Mouse (Mus musculus) lung, postnatal 25 days (tissue): ENCODE results near the gene Matn1.

ENCODE experiments used
- DNase-seq: peaks from one replicate; pipeline ENCODE4 v3.0.0; 2022; ENCODE audit warnings: low spot score

The Matn1 gene

GRCm38 (mm10) chr4:130917564-130917963 lies 26.6 kb upstream of the Matn1 start:
- DNase-seq = peak; percentile 35

GRCm38 (mm10) chr4:130918805-130919749 lies 25.1 kb upstream of the Matn1 start:
- DNase-seq = no peak

- no peak for DNase-seq
These were observed 24.3 kb upstream of the Matn1 start for GRCm38 (mm10) chr4:130919750-130920356.

GRCm38 (mm10) chr4:130920951-130921693 lies 23.1 kb upstream of the Matn1 start:
- peak; percentile 58 for DNase-seq

GRCm38 (mm10) chr4:130921986-130922385 lies 22.2 kb upstream of the Matn1 start:
- peak; percentile 63 for DNase-seq

- DNase-seq = no peak
These were observed 17.9 kb upstream of the Matn1 start for GRCm38 (mm10) chr4:130926274-130926673.

- no peak for DNase-seq
These were observed 16.4 kb upstream of the Matn1 start for GRCm38 (mm10) chr4:130927821-130928220.

- no peak for DNase-seq
These were observed 1.5 kb upstream of the Matn1 start for GRCm38 (mm10) chr4:130942644-130943043.

GRCm38 (mm10) chr4:130944779-130945178 lies 594 bp downstream of the Matn1 start:
- no peak for DNase-seq

- DNase-seq = peak; percentile 10
These were observed 3.0 kb downstream of the Matn1 start for GRCm38 (mm10) chr4:130947094-130947647.

- no peak for DNase-seq
These were observed 5.7 kb downstream of the Matn1 start for GRCm38 (mm10) chr4:130949821-130950384.

GRCm38 (mm10) chr4:130952531-130952930 lies 8.3 kb downstream of the Matn1 start:
- no peak for DNase-seq

GRCm38 (mm10) chr4:130957156-130957555 lies 13.0 kb downstream of the Matn1 start:
- no peak for DNase-seq

GRCm38 (mm10) chr4:130958812-130959211 lies 14.6 kb downstream of the Matn1 start:
- DNase-seq = no peak

GRCm38 (mm10) chr4:130959678-130960077 lies 15.5 kb downstream of the Matn1 start:
- DNase-seq = no peak

GRCm38 (mm10) chr4:130960118-130960734 lies 16.0 kb downstream of the Matn1 start:
- peak; percentile 76 for DNase-seq

- DNase-seq = no peak
These were observed 27.1 kb downstream of the Matn1 start for GRCm38 (mm10) chr4:130971278-130971677.

- DNase-seq = no peak
These were observed 28.2 kb downstream of the Matn1 start for GRCm38 (mm10) chr4:130972421-130972829.

- no peak for DNase-seq
These were observed 29.4 kb downstream of the Matn1 start for GRCm38 (mm10) chr4:130973332-130974263.

GRCm38 (mm10) chr4:130978981-130979380 lies 34.8 kb downstream of the Matn1 start:
- DNase-seq = no peak
